Mouse (Mus musculus) layer of hippocampus, postnatal 10 days (tissue): ENCODE data around the gene Clrn3. TPM values are rescaled to one million over a fixed set of nuclear protein-coding genes. Genes with fewer than 3 reads are reported as not detected.
A peak's percentile ranks its signal among the peaks of the same experiment; 100 is the strongest.
"Not testable (repeated sequence)": the region's sequence is repeated elsewhere in the genome, so short reads cannot be mapped to it uniquely, and the experiment has no call there.

Source experiments
- DNase-seq, 2 experiments: peaks; one replicate each; pipeline ENCODE4 v3.0.0; 2021; ENCODE audit warnings: low spot score in 2 of 2
- total RNA-seq, 2 experiments: library from RNA; stranded (reverse); gene quantifications; 2 replicates each; pipeline ENCODE4 v1.2.3; 2021

Gene Clrn3
- total RNA-seq, 2 experiments from 2014 or later, result not detected

- DNase-seq, result peak; percentile 91 to 96
Observed at GRCm38 (mm10) chr7:135537341-135537901, 9.0 kb upstream of the Clrn3 start, which contains the start of gene Ptpre. Ptpre (plus strand) TSS chr7:135537481.

- DNase-seq, result no peak
Observed at GRCm38 (mm10) chr7:135535908-135536307, 7.5 kb upstream of the Clrn3 start.

GRCm38 (mm10) chr7:135534548-135535189, 6.2 kb upstream of the Clrn3 start:
- no peak for DNase-seq

GRCm38 (mm10) chr7:135529068-135529467, 614 bp upstream of the Clrn3 start:
- DNase-seq, result no peak

GRCm38 (mm10) chr7:135527169-135527568, 1.3 kb downstream of the Clrn3 start:
- no peak for DNase-seq

- peak in 1 of 2 experiments; percentile 1 for DNase-seq
Observed at GRCm38 (mm10) chr7:135526574-135527152, 1.8 kb downstream of the Clrn3 start.

- DNase-seq, result no peak
Observed at GRCm38 (mm10) chr7:135524424-135524967, 4.0 kb downstream of the Clrn3 start.

- no peak for DNase-seq
Observed at GRCm38 (mm10) chr7:135523981-135524380, 4.5 kb downstream of the Clrn3 start.

GRCm38 (mm10) chr7:135521755-135522512, 6.5 kb downstream of the Clrn3 start:
- no peak for DNase-seq

GRCm38 (mm10) chr7:135520241-135520640, 8.2 kb downstream of the Clrn3 start:
- DNase-seq, result no peak

GRCm38 (mm10) chr7:135517191-135517590, 11.3 kb downstream of the Clrn3 start:
- no peak for DNase-seq

- no peak for DNase-seq
Observed at GRCm38 (mm10) chr7:135511723-135512122, 16.7 kb downstream of the Clrn3 start.

- DNase-seq, result no peak
Observed at GRCm38 (mm10) chr7:135510431-135510830, 18.0 kb downstream of the Clrn3 start.

GRCm38 (mm10) chr7:135509272-135509671, 19.2 kb downstream of the Clrn3 start:
- DNase-seq, result no peak

- DNase-seq, result no peak
Observed at GRCm38 (mm10) chr7:135508602-135509001, 19.9 kb downstream of the Clrn3 start.

- not testable (repeated sequence) for DNase-seq
Observed at GRCm38 (mm10) chr7:135506506-135506905, 21.9 kb downstream of the Clrn3 start.

GRCm38 (mm10) chr7:135499403-135499802, 29.1 kb downstream of the Clrn3 start:
- DNase-seq, result no peak

GRCm38 (mm10) chr7:135498565-135499186, 29.8 kb downstream of the Clrn3 start:
- no peak for DNase-seq

GRCm38 (mm10) chr7:135495303-135495702, 33.2 kb downstream of the Clrn3 start:
- peak in 1 of 2 experiments; percentile 36 for DNase-seq

- no peak for DNase-seq
Observed at GRCm38 (mm10) chr7:135490500-135490886, 38.0 kb downstream of the Clrn3 start.
